Mouse (Mus musculus) mouse trophoblast stem cell (cell line): Measurements from ENCODE around the gene Setdb1.

Source experiments
- in situ Hi-C, 2 experiments: fragments of 300-500 bp; cut with MseI, MboI; formaldehyde crosslinking; loops; 2 replicates in 1 of 2; 3 replicates in 1 of 2; pipeline ENCODE4 v1.15.1; 2025

The Setdb1 gene

DNA sequence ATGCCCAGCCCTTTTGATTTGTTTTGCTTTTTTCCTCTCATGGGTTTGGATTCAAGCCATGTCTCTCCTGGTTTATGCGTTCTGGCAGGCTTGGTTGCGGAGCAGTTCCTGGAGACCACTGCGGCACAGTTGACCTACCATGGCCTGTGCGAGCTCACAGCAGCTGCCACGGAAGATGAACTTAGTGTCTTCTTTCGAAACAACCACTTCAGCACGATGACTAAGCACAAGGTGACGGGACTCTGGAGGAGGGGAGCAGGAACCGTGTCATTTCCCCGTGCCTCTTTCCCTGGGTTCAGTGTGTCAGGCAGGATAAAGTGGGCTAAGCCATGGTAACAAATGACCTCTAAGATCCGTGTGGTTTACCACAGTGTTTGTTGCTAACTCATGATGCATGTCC lies 63.5 kb downstream of the Setdb1 start:
- in situ Hi-C loops = no loop called here

GRCm38 (mm10) chr3:95292899-95293298 lies 64.1 kb downstream of the Setdb1 start:
- in situ Hi-C loops = no loop called here

DNA sequence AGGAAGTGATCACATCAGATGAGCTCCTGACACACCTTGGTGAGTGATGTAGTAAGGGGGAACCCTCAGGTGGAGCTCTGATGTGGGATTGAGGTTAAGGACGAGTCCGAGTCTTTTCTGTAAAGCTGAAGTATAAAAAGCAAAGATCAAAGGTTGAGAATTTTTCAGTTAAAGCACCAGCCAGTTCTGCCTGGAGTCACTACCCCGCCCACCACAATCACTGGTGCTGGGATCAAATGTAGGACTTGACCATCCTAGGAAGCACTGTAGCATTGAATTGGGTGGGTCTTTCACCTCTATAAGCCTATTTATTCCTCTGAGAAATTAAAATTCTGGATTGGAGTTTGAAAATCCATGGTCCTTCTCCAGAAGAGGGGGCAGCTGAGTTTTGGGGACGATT lies 66.0 kb downstream of the Setdb1 start:
- in situ Hi-C loops = no loop called here

- in situ Hi-C loops = no loop called here
Observed at GRCm38 (mm10) chr3:95290156-95290555, 66.8 kb downstream of the Setdb1 start.

DNA sequence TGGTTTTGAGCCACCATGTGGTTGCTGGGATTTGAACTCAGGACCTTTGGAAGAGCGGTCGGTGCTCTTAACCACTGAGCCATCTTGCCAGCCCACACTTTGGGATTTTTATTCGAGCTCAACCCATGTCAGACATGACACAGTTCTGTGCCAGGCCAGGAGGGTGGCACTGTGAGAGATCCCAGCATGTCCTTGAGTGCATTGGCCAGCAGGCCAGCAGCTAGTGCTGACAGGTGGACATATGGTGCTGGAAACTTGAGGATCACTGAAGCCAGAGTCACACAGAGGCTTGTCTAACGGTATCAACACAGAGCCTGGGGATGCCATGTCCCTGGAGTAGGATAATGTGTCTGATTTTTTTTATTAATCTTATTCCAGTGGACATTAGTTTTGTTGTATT lies 67.6 kb downstream of the Setdb1 start:
- in situ Hi-C loops = no loop called here

DNA sequence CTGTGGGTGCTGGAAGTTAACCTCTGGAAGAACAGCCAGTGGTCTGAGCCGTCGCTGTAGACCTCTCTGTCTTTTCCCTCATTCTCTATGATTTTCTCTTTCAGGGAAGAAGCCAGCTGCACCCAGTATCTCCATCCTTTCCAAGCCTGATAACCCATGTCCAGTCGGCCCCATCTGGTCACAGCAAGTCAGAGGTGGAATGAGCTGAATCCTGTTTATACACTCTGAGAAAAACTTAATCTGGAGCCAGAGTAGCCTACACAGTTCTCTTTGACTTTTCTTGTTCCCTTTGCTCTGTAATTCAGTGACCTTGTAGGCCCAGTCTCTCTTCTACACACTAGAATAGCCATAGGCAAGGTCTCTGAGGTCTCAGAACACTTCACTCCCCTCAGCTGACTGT lies 69.5 kb downstream of the Setdb1 start:
- in situ Hi-C loops = no loop called here

DNA sequence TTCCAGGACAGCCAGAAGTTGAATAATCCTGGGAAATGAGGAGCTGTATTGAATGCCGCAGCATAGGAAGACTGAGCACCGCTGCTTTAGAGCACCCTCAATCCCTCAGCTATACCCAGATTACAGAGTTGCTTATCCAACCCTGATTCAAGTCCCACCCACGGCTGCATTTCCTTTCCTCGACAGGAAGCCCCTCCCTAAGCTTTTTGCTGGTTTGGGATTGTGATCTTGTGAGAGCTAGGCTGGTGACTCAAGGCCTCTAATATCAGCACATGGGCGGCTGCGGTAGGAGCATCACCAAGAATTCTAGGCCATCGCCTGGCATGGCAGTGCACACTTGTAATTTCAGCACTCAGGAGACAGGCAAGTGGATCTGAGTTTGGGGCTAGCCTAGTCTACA lies 70.5 kb downstream of the Setdb1 start:
- in situ Hi-C loops = no loop called here

- in situ Hi-C loops = no loop called here
Observed at GRCm38 (mm10) chr3:95286011-95286410, 71.0 kb downstream of the Setdb1 start.

- in situ Hi-C loops = no loop called here
Observed at GRCm38 (mm10) chr3:95285390-95285789, 71.6 kb downstream of the Setdb1 start.

DNA sequence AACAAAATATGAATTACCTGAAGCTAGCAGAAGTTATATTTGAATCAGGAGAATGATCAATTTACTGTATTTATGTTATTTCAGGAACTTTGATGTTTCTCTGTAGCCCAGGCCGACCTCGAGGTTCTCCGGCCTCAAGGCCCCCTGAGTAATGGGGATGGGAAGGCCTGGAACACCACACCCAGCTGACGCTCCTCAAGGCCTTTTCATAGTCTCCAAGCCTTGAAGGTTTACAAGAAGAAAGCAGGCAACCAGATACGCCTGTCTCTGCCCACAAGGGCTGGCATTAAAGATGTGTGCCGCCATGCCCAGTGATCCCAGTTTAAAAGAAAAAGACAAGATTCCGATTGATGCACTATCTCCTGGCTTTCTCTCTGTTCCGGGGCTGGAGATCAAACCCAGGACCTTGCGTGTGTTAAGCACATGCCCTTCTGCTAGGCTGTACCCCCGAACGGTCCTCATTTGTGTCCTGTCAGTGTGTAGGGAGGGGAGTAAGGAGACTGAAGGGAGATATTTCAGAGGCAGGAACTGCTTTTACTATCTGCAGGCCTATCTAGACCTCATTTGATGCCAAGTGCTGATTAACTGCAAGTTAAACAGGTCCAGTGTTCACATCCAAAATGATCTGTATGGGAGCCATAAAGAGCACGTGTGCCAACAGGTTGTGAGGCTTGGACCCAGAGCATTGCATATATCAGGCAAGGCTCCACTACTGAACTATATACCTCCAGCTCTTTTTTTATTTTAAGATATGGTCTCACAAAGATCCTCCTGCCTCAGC lies 72.3 kb downstream of the Setdb1 start:
- in situ Hi-C loops = no loop called here

DNA sequence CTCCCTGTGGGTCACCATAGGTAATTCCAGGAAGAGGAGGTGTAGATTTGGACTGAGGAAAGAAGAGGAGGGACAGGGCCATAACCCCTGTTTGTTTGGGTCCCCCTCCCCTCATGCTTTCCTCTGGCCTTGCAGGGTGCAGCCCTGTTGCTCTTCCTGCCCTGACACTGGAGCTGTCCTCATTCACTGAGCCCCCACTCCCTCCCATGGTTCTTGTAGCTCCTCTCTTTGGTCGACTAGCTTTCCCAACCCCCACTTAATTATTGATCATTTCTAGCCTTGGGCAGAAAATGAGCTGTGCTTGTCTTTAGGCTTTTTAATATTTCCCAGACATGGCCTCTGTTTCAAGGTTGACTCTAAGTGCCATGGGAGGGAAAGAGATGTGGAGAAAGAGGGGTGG lies 72.9 kb downstream of the Setdb1 start:
- in situ Hi-C loops = no loop called here

DNA sequence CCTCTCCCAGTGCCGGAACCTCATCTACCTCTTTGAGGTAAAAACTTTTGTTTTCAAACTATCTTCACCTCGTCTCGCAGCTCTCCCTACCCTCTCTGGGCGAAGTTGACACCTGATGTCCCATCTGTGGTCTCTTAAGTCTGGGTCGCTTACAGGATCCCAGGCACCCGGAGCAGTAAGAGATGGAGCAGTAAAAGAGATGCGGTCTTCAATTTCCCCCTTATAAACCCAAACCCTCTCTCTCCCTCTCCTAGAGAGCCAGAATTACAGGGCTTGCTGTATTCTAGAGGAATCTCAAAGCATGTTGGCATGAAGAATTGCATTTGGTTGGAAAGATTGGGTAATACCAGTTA lies 73.4 kb downstream of the Setdb1 start:
- in situ Hi-C loops = no loop called here

GRCm38 (mm10) chr3:95282865-95283588 lies 74.0 kb downstream of the Setdb1 start:
- in situ Hi-C loops = no loop called here

GRCm38 (mm10) chr3:95282381-95282864 lies 74.6 kb downstream of the Setdb1 start:
- in situ Hi-C loops = no loop called here

- in situ Hi-C loops = no loop called here
Observed at GRCm38 (mm10) chr3:95281216-95282126, 75.5 kb downstream of the Setdb1 start, which contains the start of the genes Mindy1 and Prune1. TSS of gene Mindy1 (plus strand) at chr3:95281345. TSS of gene Prune1 (minus strand) at chr3:95282076.

DNA sequence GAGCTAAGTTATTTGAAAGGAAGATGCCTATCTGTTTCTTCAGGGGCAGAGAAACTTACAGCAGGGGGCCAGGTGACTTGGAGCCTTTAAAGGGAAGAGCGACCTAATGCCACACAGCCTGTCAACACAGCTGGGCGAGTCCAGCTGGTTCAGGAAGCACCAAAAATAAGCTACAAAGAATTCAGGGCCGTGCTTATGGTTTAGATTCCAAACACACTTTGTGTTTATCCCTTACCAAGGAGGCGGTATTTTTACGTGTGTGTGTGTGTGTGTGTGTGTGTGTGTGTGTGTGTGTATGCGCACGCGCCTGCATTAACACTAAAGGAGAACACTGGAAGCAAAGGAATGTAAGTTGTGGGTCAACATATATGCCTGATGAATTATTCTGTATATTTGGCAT lies 76.3 kb downstream of the Setdb1 start:
- in situ Hi-C loops = no loop called here

DNA sequence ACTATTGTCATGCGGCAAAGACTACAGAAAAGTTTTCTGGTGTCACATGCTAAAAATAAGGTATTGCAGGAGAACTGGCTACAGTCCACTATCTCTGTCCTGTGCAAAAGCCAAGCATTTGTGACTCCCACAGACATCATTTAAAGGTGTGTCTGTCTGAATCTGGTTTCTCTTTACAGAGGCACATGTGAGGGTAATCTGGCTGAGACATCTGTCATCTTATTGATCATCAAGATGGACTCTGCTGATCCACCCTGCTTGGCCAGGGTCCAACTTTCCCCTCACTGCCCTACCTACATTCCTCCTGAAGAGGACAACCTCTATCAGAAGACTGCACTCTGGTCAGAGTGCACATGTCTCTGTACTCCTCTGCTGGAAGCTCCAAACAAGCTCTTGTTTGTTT lies 79.9 kb downstream of the Setdb1 start:
- in situ Hi-C loops = no loop called here

DNA sequence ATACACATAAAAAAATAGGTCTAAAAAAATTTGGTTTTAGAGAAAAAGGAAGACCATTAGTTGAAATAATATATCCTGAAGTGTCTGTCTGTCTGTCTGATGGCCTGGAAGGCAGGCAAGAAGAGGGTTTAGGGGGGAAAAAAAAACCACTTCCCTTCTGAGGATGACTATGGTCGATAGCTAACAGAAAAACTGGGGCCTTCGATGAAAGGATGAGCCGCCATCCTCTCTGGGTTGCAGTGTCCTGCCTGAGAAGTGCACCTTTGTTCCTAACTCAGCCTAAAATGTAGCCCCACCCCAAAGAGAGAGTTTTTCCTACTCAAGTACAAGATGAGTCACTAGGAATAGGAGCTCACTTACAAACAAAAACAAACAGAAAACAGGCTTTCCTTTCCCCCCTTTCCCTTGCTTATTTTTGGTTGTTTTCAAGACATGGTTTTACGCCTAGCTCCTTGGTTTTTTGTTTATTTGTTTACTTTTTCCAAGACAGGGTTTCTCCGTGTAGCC lies 80.5 kb downstream of the Setdb1 start:
- in situ Hi-C loops = no loop called here

DNA sequence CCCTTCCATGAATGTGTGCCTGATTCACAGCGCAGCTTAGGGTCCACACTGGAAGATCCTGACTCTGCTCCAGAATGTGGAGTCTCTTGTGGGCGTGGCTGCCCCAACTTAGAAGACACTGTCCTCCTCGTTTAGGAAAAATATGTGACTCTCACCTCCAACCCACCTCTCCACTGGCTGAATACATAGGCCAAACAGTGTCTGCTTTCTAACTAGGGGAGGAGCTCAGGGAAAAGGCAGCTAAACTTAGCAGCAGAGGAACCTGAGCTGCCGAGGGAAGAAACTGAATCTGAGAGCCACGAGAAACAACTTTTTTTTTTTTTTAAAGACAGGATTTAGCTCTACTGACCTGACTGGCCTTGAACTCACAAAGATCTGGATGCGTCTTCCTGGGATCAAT lies 81.8 kb downstream of the Setdb1 start:
- in situ Hi-C loops = no loop called here

DNA sequence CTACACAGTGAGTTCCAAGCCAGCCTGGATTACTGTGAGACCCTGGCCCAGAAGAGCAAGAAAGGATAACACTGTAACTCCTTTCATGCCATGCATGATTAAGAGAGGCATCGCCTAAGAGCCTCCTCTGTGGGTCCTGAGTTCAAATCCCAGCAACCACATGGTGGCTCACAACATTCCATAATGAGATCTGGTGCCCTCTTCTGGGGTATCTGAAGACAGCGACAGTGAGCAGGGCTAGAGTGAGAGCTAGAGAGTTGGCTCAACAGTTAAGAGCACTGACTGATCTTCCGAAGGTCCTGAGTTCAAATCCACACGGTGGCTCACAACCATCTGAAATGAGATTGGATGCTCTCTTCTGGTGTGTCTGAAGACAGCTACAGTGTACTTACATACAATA lies 82.5 kb downstream of the Setdb1 start:
- in situ Hi-C loops = no loop called here
